Mouse (Mus musculus): Measurements from ENCODE around the gene Hsd17b14. TPM values are rescaled to one million over a fixed set of nuclear protein-coding genes. Genes with fewer than 3 reads are reported as not detected.
"Not testable (repeated sequence)": the region's sequence is repeated elsewhere in the genome, so short reads cannot be mapped to it uniquely, and the experiment has no call there.

Hsd17b14 gene
- polyA plus RNA-seq, 1 experiment from 2014 or later, result 0.52 TPM

GRCm38 (mm10) chr7:45521728-45522184 lies 32.9 kb upstream of the Hsd17b14 start:
- H3K27ac ChIP-seq, result peak overlapping the region; percentile 83
- H3K4me1 ChIP-seq, result peaks cover 19% of the 10 kb centered on the region
- WGBS, result under 1% methylated on average over 28 of the region's 28 CpGs
- 0 out of 2 replicates have a peak, but pooled peaks cover 4% of the 10 kb centered on the region for H3K36me3 ChIP-seq (replicated peaks)
- no peaks in the 10 kb centered on the region for H3K27me3 ChIP-seq
- H3K4me2 ChIP-seq, result peak overlapping the region; percentile 54
- peak overlapping the region; percentile 57 for H3K9ac ChIP-seq
- no peaks in the 10 kb centered on the region for H3K9me3 ChIP-seq
- H3K4me3 ChIP-seq (replicated peaks), result peak overlapping the region; percentile 55
- peak; percentile 80 for ATAC-seq (ENCODE audit: low FRiP score)

- Histone ChIP-seq H3K4me1 (peaks cover 19% of the 10 kb centered on the region), H3K4me3 (replicated peaks) (peak overlapping the region; percentile 55), H3K9me3 (no peaks in the 10 kb centered on the region), H3K4me2 (peak overlapping the region; percentile 54), H3K27ac (no peak overlapping the region), H3K36me3 (replicated peaks) (0 out of 2 replicates have a peak, but pooled peaks cover 4% of the 10 kb centered on the region), H3K27me3 (no peaks in the 10 kb centered on the region), H3K9ac (0 out of 2 replicates have a peak overlapping the region, but pooled peaks have one; percentile 12)
- WGBS, result 58% methylated on average over 16 of the region's 16 CpGs
- no peak; the same call in 1 of the 2 replicates for ATAC-seq (ENCODE audit: low FRiP score)
Observed at GRCm38 (mm10) chr7:45522194-45522752, 32.4 kb upstream of the Hsd17b14 start.

- Histone ChIP-seq H3K36me3 (replicated peaks) (0 out of 2 replicates have a peak, but pooled peaks cover 4% of the 10 kb centered on the region), H3K4me3 (replicated peaks) (no peak overlapping the region), H3K4me1 (peaks cover 19% of the 10 kb centered on the region), H3K9ac (0 out of 2 replicates have a peak overlapping the region, but pooled peaks have one; percentile 5), H3K9me3 (no peaks in the 10 kb centered on the region), H3K4me2 (no peak overlapping the region; the same call in 1 of the 2 replicates), H3K27ac (no peak overlapping the region), H3K27me3 (no peaks in the 10 kb centered on the region)
- WGBS, result 74% methylated on average over 18 of the region's 18 CpGs
- no peak for ATAC-seq (ENCODE audit: low FRiP score)
Observed at GRCm38 (mm10) chr7:45522957-45523676, 31.6 kb upstream of the Hsd17b14 start.

- Histone ChIP-seq H3K27ac (no peak overlapping the region), H3K9ac (no peak overlapping the region), H3K4me1 (peaks cover 19% of the 10 kb centered on the region), H3K4me3 (replicated peaks) (no peak overlapping the region), H3K27me3 (no peaks in the 10 kb centered on the region), H3K36me3 (replicated peaks) (0 out of 2 replicates have a peak, but pooled peaks cover 4% of the 10 kb centered on the region), H3K9me3 (no peaks in the 10 kb centered on the region), H3K4me2 (no peak overlapping the region)
- no peak for ATAC-seq (ENCODE audit: low FRiP score)
- 89% methylated on average over 13 of the region's 13 CpGs for WGBS
Observed at GRCm38 (mm10) chr7:45523678-45524170, 31.0 kb upstream of the Hsd17b14 start.

GRCm38 (mm10) chr7:45524841-45525621 lies 29.7 kb upstream of the Hsd17b14 start:
- no peak for ATAC-seq (ENCODE audit: low FRiP score)
- Histone ChIP-seq H3K36me3 (replicated peaks) (0 out of 2 replicates have a peak, but pooled peaks cover 4% of the 10 kb centered on the region), H3K27ac (peak overlapping the region; percentile 77; the same call in 1 of the 2 replicates), H3K9me3 (no peaks in the 10 kb centered on the region), H3K4me1 (peaks cover 19% of the 10 kb centered on the region), H3K9ac (peak overlapping the region; percentile 78), H3K4me2 (peak overlapping the region; percentile 80), H3K27me3 (no peaks in the 10 kb centered on the region), H3K4me3 (replicated peaks) (peak overlapping the region; percentile 66)
- 46% methylated on average over 12 of the region's 12 CpGs for WGBS

- Histone ChIP-seq H3K36me3 (replicated peaks) (0 out of 2 replicates have a peak, but pooled peaks cover 4% of the 10 kb centered on the region), H3K9ac (peak within 1 kb of the TSS; percentile 78), H3K27ac (peak within 1 kb of the TSS; percentile 77), H3K27me3 (0 out of 2 replicates have a peak, but pooled peaks cover 4% of the 10 kb centered on the region), H3K9me3 (no peaks in the 10 kb centered on the region), H3K4me1 (peaks cover 19% of the 10 kb centered on the region), H3K4me3 (replicated peaks) (peak within 1 kb of the TSS; percentile 66), H3K4me2 (peak within 1 kb of the TSS; percentile 80)
- under 1% methylated on average over 54 of the region's 54 CpGs for WGBS
- peak; percentile 83 for ATAC-seq (ENCODE audit: low FRiP score)
Observed at GRCm38 (mm10) chr7:45525809-45526473, 28.8 kb upstream of the Hsd17b14 start, which contains the start of the genes Ppp1r15a and Plekha4. Gene Ppp1r15a, minus strand, starts transcription at chr7:45526268. Gene Plekha4, plus strand, starts transcription at chr7:45526330.

- Histone ChIP-seq H3K4me3 (replicated peaks) (peak overlapping the region; percentile 66), H3K27me3 (0 out of 2 replicates have a peak, but pooled peaks cover 4% of the 10 kb centered on the region), H3K27ac (peak overlapping the region; percentile 63; the same call in 1 of the 2 replicates), H3K4me1 (peaks cover 19% of the 10 kb centered on the region), H3K4me2 (peak overlapping the region; percentile 80), H3K9ac (peak overlapping the region; percentile 78), H3K36me3 (replicated peaks) (0 out of 2 replicates have a peak, but pooled peaks cover 4% of the 10 kb centered on the region), H3K9me3 (no peaks in the 10 kb centered on the region)
- 23% methylated on average over 7 of the region's 7 CpGs for WGBS
- no peak; the same call in 1 of the 2 replicates for ATAC-seq (ENCODE audit: low FRiP score)
Observed at GRCm38 (mm10) chr7:45526474-45527120, 28.1 kb upstream of the Hsd17b14 start.

- H3K4me2 ChIP-seq; H3K27ac ChIP-seq; H3K9ac ChIP-seq; H3K27me3 ChIP-seq; H3K9me3 ChIP-seq; H3K4me3 ChIP-seq (replicated peaks); ATAC-seq (ENCODE audit: low FRiP score); H3K36me3 ChIP-seq (replicated peaks): not testable (repeated sequence)
- peaks cover 19% of the 10 kb centered on the region for H3K4me1 ChIP-seq
- WGBS, result 88% methylated on average over 6 of the region's 6 CpGs
Observed at GRCm38 (mm10) chr7:45527169-45527568, 27.5 kb upstream of the Hsd17b14 start.

GRCm38 (mm10) chr7:45529461-45529860 lies 25.2 kb upstream of the Hsd17b14 start:
- 0 out of 2 replicates have a peak, but pooled peaks cover 4% of the 10 kb centered on the region for H3K27me3 ChIP-seq
- no peak overlapping the region for H3K4me2 ChIP-seq
- H3K36me3 ChIP-seq (replicated peaks), result no peaks in the 10 kb centered on the region
- H3K9ac ChIP-seq, result no peak overlapping the region
- 32% methylated on average over 6 of the region's 6 CpGs for WGBS
- no peak overlapping the region for H3K27ac ChIP-seq
- no peak for ATAC-seq (ENCODE audit: low FRiP score)
- no peak overlapping the region for H3K4me3 ChIP-seq (replicated peaks)
- H3K4me1 ChIP-seq, result peaks cover 12% of the 10 kb centered on the region
- no peaks in the 10 kb centered on the region for H3K9me3 ChIP-seq

GRCm38 (mm10) chr7:45530643-45531042 lies 24.1 kb upstream of the Hsd17b14 start:
- H3K9me3 ChIP-seq, result no peaks in the 10 kb centered on the region
- 0 out of 2 replicates have a peak, but pooled peaks cover 4% of the 10 kb centered on the region for H3K27me3 ChIP-seq
- WGBS, result 76% methylated on average over 2 of the region's 2 CpGs
- no peaks in the 10 kb centered on the region for H3K4me1 ChIP-seq
- H3K4me2 ChIP-seq, result no peak overlapping the region
- H3K9ac ChIP-seq, result no peak overlapping the region
- H3K36me3 ChIP-seq (replicated peaks), result no peaks in the 10 kb centered on the region
- no peak overlapping the region for H3K27ac ChIP-seq
- no peak overlapping the region for H3K4me3 ChIP-seq (replicated peaks)
- ATAC-seq (ENCODE audit: low FRiP score), result no peak

GRCm38 (mm10) chr7:45535676-45536075 lies 19.0 kb upstream of the Hsd17b14 start:
- H3K9me3 ChIP-seq, result no peaks in the 10 kb centered on the region
- H3K36me3 ChIP-seq (replicated peaks), result no peaks in the 10 kb centered on the region
- no peak overlapping the region for H3K4me2 ChIP-seq
- H3K27me3 ChIP-seq, result no peaks in the 10 kb centered on the region; the same call in 1 of the 2 replicates
- H3K9ac ChIP-seq, result no peak overlapping the region
- H3K4me3 ChIP-seq (replicated peaks), result no peak overlapping the region
- WGBS, result 84% methylated on average over 1 of the region's 1 CpGs
- ATAC-seq (ENCODE audit: low FRiP score), result no peak
- H3K4me1 ChIP-seq, result peaks cover 7% of the 10 kb centered on the region; the same call in 1 of the 2 replicates
- H3K27ac ChIP-seq, result no peak overlapping the region

All from forebrain, embryonic 12.5 days (tissue).